Mouse (Mus musculus): ENCODE data around the gene Kiss1. TPM values are rescaled to one million over a fixed set of nuclear protein-coding genes. Genes with fewer than 3 reads are reported as not detected.

The Kiss1 gene
- polyA plus RNA-seq, 1 experiment from 2014 or later: not detected

DNA sequence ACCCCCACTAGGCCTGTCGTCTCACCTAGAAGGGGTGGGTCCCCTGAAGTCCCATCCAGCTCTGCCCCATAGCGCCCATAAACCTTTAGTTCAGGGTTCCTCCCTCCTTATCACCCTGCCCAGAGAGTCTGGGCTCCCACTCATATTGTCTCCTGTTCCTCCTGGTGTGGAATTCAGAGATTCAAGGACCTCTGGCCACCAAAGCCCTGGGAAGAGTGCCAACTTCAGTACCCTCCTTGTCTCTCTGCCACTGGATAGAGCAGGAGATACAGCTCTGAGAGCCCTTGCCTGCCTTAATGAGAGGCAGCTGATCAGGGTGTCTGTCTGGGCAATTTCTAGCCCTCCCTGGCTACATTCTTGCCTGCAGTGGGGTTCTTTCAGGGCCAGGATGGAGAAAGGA is 43.2 kb downstream of the Kiss1 start:
- ATAC-seq (replicated peaks; ENCODE audit: insufficient number of reproducible peaks, low FRiP score, low TSS enrichment, low read depth) (no peak), DNase-seq (ENCODE audit: low spot score) (no peak)
- H3K4me3 ChIP-seq (ENCODE audit: low read depth, low read length): no peak overlapping the region
- no peak overlapping the region for H3K9ac ChIP-seq (replicated peaks; ENCODE audit: low read length)
- H3K27ac ChIP-seq (replicated peaks; ENCODE audit: low read depth, low read length): no peak overlapping the region
- H3K27me3 ChIP-seq (ENCODE audit: control insufficient read depth, insufficient read depth, low read length): peaks cover 21% of the 10 kb centered on the region
- 40% methylated on average over 2 of the region's 2 CpGs for WGBS
- H3K4me1 ChIP-seq (ENCODE audit: control insufficient read depth, insufficient read depth, low read length): peaks cover 9% of the 10 kb centered on the region
- no peaks in the 10 kb centered on the region for H3K36me3 ChIP-seq (replicated peaks; ENCODE audit: control insufficient read depth, insufficient read depth, low read depth, low read length)
- no peak overlapping the region for H3K4me2 ChIP-seq (ENCODE audit: low read depth, low read length)
- H3K9me3 ChIP-seq (replicated peaks; ENCODE audit: control insufficient read depth, low read length): no peaks in the 10 kb centered on the region

DNA sequence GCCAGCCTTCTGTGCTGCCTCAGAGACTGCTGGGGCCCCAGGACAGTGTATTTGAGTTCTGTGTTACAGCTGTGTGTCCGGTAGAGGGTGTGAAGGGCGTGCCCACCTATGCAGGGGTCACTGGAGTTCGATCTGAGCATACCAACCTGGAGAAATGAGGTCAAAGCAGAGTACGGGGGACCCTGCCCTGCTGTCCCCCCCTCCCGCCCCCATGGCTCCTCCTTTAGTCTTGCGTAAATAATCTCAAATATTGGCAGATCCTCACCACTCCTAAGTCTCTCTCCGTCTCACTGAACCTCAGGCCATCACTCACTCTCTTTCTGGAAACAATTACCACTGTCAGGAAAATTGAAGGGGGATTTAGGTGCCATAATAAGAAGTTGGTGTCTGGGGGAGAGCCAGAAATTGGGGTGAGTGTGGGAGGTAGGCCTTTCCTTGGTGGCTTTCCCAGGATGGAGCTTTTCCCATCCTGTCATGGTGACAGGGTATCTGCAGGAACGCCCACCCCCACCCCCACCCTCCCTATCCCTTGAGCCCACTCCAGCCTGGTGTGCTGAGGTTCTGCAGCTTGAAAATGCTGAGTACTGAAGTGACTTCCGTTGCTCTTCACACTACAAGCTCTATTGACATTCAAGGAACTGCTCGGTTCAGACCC is 45.4 kb downstream of the Kiss1 start:
- H3K9ac ChIP-seq (replicated peaks; ENCODE audit: low read length): no peak overlapping the region
- H3K4me2 ChIP-seq (ENCODE audit: low read depth, low read length): no peak overlapping the region
- H3K9me3 ChIP-seq (replicated peaks; ENCODE audit: control insufficient read depth, low read length): no peaks in the 10 kb centered on the region
- H3K36me3 ChIP-seq (replicated peaks; ENCODE audit: control insufficient read depth, insufficient read depth, low read depth, low read length): no peaks in the 10 kb centered on the region
- H3K4me3 ChIP-seq (ENCODE audit: low read depth, low read length): no peak overlapping the region
- H3K27me3 ChIP-seq (ENCODE audit: control insufficient read depth, insufficient read depth, low read length): peaks cover 21% of the 10 kb centered on the region
- H3K4me1 ChIP-seq (ENCODE audit: control insufficient read depth, insufficient read depth, low read length): peaks cover 9% of the 10 kb centered on the region
- no peak for DNase-seq (ENCODE audit: low spot score)
- no peak for ATAC-seq (replicated peaks; ENCODE audit: insufficient number of reproducible peaks, low FRiP score, low TSS enrichment, low read depth)
- 36% methylated on average over 10 of the region's 10 CpGs for WGBS
- H3K27ac ChIP-seq (replicated peaks; ENCODE audit: low read depth, low read length): no peak overlapping the region

GRCm38 (mm10) chr1:133367606-133368488 is 46.2 kb downstream of the Kiss1 start:
- Histone ChIP-seq H3K4me3 (ENCODE audit: low read depth, low read length) (no peak overlapping the region), H3K36me3 (replicated peaks; ENCODE audit: control insufficient read depth, insufficient read depth, low read depth, low read length) (no peaks in the 10 kb centered on the region), H3K4me1 (ENCODE audit: control insufficient read depth, insufficient read depth, low read length) (peaks cover 9% of the 10 kb centered on the region), H3K27ac (replicated peaks; ENCODE audit: low read depth, low read length) (peak overlapping the region; percentile 13; the same call in 1 of the 2 replicates), H3K9ac (replicated peaks; ENCODE audit: low read length) (peak overlapping the region; percentile 18; the same call in 1 of the 2 replicates), H3K4me2 (ENCODE audit: low read depth, low read length) (0 out of 2 replicates have a peak overlapping the region, but pooled peaks have one; percentile 15), H3K9me3 (replicated peaks; ENCODE audit: control insufficient read depth, low read length) (no peaks in the 10 kb centered on the region), H3K27me3 (ENCODE audit: control insufficient read depth, insufficient read depth, low read length) (peaks cover 21% of the 10 kb centered on the region)
- 6% methylated on average over 11 of the region's 11 CpGs for WGBS
- no peak for ATAC-seq (replicated peaks; ENCODE audit: insufficient number of reproducible peaks, low FRiP score, low TSS enrichment, low read depth)
- no peak for DNase-seq (ENCODE audit: low spot score)

DNA sequence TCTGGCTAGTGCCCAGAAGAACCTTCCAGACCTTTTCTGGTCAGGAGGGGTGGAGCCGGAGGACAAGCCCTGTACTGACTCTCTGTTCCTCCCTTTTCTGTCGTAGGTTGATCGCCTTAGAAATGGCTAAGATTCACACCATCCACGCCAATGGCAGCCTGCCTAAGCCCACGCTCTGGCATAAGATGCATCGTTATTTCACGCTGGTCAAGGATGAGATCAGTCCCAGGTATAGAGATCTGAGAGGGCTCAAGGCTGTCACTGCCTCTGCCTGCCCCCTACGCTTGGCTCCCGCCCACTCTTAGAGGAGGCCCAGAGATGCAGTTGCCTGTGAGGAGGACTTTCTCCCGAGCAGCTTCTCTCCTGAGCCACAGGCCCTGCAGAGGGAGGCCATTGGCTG is 47.0 kb downstream of the Kiss1 start:
- Histone ChIP-seq H3K27ac (replicated peaks; ENCODE audit: low read depth, low read length) (no peak overlapping the region), H3K9ac (replicated peaks; ENCODE audit: low read length) (no peak overlapping the region), H3K27me3 (ENCODE audit: control insufficient read depth, insufficient read depth, low read length) (peaks cover 19% of the 10 kb centered on the region), H3K4me3 (ENCODE audit: low read depth, low read length) (no peak overlapping the region), H3K9me3 (replicated peaks; ENCODE audit: control insufficient read depth, low read length) (no peaks in the 10 kb centered on the region), H3K4me1 (ENCODE audit: control insufficient read depth, insufficient read depth, low read length) (peaks cover 9% of the 10 kb centered on the region), H3K4me2 (ENCODE audit: low read depth, low read length) (no peak overlapping the region), H3K36me3 (replicated peaks; ENCODE audit: control insufficient read depth, insufficient read depth, low read depth, low read length) (no peaks in the 10 kb centered on the region)
- 54% methylated on average over 10 of the region's 10 CpGs for WGBS
- ATAC-seq (replicated peaks; ENCODE audit: insufficient number of reproducible peaks, low FRiP score, low TSS enrichment, low read depth): no peak
- no peak for DNase-seq (ENCODE audit: low spot score)

GRCm38 (mm10) chr1:133370352-133370751 is 48.7 kb downstream of the Kiss1 start:
- DNase-seq (ENCODE audit: low spot score) (no peak), ATAC-seq (replicated peaks; ENCODE audit: insufficient number of reproducible peaks, low FRiP score, low TSS enrichment, low read depth) (no peak)
- H3K27me3 ChIP-seq (ENCODE audit: control insufficient read depth, insufficient read depth, low read length): 0 out of 2 replicates have a peak, but pooled peaks cover 2% of the 10 kb centered on the region
- WGBS: 74% methylated on average over 4 of the region's 4 CpGs
- no peak overlapping the region for H3K27ac ChIP-seq (replicated peaks; ENCODE audit: low read depth, low read length)
- H3K9ac ChIP-seq (replicated peaks; ENCODE audit: low read length): no peak overlapping the region
- peaks cover 9% of the 10 kb centered on the region for H3K4me1 ChIP-seq (ENCODE audit: control insufficient read depth, insufficient read depth, low read length)
- H3K36me3 ChIP-seq (replicated peaks; ENCODE audit: control insufficient read depth, insufficient read depth, low read depth, low read length): no peaks in the 10 kb centered on the region
- H3K4me3 ChIP-seq (ENCODE audit: low read depth, low read length): no peak overlapping the region
- no peaks in the 10 kb centered on the region for H3K9me3 ChIP-seq (replicated peaks; ENCODE audit: control insufficient read depth, low read length)
- no peak overlapping the region for H3K4me2 ChIP-seq (ENCODE audit: low read depth, low read length)

GRCm38 (mm10) chr1:133371431-133371830 is 49.8 kb downstream of the Kiss1 start:
- no peak overlapping the region for H3K27ac ChIP-seq (replicated peaks; ENCODE audit: low read depth, low read length)
- peaks cover 9% of the 10 kb centered on the region for H3K4me1 ChIP-seq (ENCODE audit: control insufficient read depth, insufficient read depth, low read length)
- no peak overlapping the region for H3K4me2 ChIP-seq (ENCODE audit: low read depth, low read length)
- H3K27me3 ChIP-seq (ENCODE audit: control insufficient read depth, insufficient read depth, low read length): no peaks in the 10 kb centered on the region
- 79% methylated on average over 6 of the region's 6 CpGs for WGBS
- H3K9me3 ChIP-seq (replicated peaks; ENCODE audit: control insufficient read depth, low read length): no peaks in the 10 kb centered on the region
- no peak overlapping the region for H3K4me3 ChIP-seq (ENCODE audit: low read depth, low read length)
- no peaks in the 10 kb centered on the region for H3K36me3 ChIP-seq (replicated peaks; ENCODE audit: control insufficient read depth, insufficient read depth, low read depth, low read length)
- no peak for ATAC-seq (replicated peaks; ENCODE audit: insufficient number of reproducible peaks, low FRiP score, low TSS enrichment, low read depth)
- no peak overlapping the region for H3K9ac ChIP-seq (replicated peaks; ENCODE audit: low read length)
- no peak for DNase-seq (ENCODE audit: low spot score)

DNA sequence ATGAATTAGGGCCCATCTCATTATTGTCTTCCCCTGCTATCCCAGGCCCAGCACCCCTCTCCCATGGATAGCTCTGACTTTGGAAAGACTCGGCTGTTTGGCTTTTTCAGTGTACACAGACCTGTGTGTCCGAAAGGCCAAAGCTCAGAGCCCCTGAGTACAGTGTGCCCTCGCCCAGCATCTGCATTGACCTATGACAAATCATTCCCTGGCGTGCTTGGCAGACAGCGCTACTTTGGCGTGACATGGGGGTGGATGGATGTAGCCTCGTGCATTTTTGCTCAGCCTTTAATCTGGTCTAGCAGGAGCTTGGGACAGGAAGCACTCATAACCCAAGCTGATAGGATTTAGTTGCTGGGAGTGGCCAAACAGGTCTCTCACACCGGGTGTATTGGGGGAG is 50.4 kb downstream of the Kiss1 start:
- 63% methylated on average over 8 of the region's 8 CpGs for WGBS
- H3K9ac ChIP-seq (replicated peaks; ENCODE audit: low read length): no peak overlapping the region
- H3K4me3 ChIP-seq (ENCODE audit: low read depth, low read length): no peak overlapping the region
- ATAC-seq (replicated peaks; ENCODE audit: insufficient number of reproducible peaks, low FRiP score, low TSS enrichment, low read depth): no peak
- H3K4me1 ChIP-seq (ENCODE audit: control insufficient read depth, insufficient read depth, low read length): peaks cover 9% of the 10 kb centered on the region
- H3K27ac ChIP-seq (replicated peaks; ENCODE audit: low read depth, low read length): no peak overlapping the region
- no peaks in the 10 kb centered on the region for H3K9me3 ChIP-seq (replicated peaks; ENCODE audit: control insufficient read depth, low read length)
- DNase-seq (ENCODE audit: low spot score): no peak
- H3K4me2 ChIP-seq (ENCODE audit: low read depth, low read length): no peak overlapping the region
- no peaks in the 10 kb centered on the region for H3K36me3 ChIP-seq (replicated peaks; ENCODE audit: control insufficient read depth, insufficient read depth, low read depth, low read length)
- no peaks in the 10 kb centered on the region for H3K27me3 ChIP-seq (ENCODE audit: control insufficient read depth, insufficient read depth, low read length)

All from embryonic facial prominence, embryonic 11.5 days (tissue).